Mouse (Mus musculus): ENCODE measurements around the gene Zfp593. TPM values are rescaled to one million over a fixed set of nuclear protein-coding genes. Genes with fewer than 3 reads are reported as not detected.
"Not testable (repeated sequence)": the region's sequence is repeated elsewhere in the genome, so short reads cannot be mapped to it uniquely, and the experiment has no call there.

The Zfp593 gene
- 10 to 100 TPM; 11.3 to 12.5 TPM for total RNA-seq (2021)
- long read RNA-seq, experiment 1, transcript Zfp593-201 (3 exons, 1,994 nt): major isoform, 29 of 37 reads
- long read RNA-seq, experiment 1, partial matches to known transcripts: 1 of 37 reads
- long read RNA-seq, experiment 1, other reads (novel, unspliced or antisense): 7 of 37 reads
- long read RNA-seq, experiment 2, transcript Zfp593-201 (3 exons, 1,994 nt): major isoform, 28 of 33 reads
- long read RNA-seq, experiment 2, partial matches to known transcripts: 1 of 33 reads
- long read RNA-seq, experiment 2, other reads (novel, unspliced or antisense): 4 of 33 reads

DNA sequence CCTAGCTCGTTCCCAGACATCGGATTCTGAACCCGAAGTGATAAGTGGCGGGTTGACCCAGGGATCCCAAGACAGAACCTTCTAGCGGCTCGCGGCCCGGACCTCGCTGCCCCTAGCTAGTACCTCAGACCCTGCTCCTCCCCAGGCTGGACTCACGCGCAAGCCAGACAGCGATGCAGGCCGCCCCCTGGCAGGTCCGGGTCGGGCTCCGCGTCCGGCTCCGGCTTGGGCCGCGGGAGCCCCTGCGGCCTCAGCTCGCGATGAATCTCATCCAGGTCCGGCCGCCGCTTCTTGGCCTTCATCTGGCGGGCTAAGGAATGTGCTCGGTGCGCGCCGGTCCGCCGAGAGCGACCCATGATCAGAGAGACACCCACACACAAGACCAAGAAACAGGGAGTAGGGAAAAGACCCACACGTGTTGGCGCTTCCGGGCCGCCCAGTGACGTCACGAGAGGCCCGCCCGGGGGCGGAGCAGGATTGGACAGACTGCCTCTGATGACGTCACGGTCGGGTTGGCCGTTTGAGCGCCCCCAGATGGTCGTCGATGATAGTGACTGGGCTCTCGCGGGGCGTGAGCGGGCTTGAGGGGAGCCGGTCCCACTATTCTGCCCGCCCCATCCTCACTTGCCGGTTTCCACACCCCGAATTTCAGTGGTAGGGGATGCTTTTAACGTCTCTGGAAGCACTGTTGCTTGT is at the start of gene Zfp593:
Gene Zfp593 (minus strand): TSS at position 445 of the 696 bp plus-strand sequence.
- DNase-seq (ENCODE audit: low spot score in 2 of 2): peak; percentile 87 to 91

DNA sequence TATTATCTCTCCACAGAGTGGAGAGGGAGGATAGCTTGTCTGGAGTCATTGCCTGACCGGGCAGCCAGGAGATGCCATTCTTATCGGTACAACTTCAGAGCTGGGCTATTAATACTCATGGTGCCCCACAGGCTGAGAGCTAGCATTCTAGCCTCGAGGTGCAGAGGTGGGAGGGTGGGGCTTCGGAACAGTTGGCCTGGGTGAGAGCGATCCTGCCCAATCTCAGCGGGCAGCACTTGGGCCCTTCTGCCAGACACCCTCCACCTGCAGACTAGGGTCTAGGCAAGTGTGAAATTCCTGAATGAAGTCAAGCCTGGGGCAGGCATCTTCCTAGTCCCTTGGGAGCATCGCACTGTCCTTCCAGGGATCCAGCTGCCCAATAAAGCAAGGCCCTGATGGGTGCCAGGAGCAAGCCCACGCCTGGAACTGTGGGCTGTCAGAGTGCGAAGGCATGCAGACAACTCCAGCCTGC is 48.3 kb upstream of the Zfp593 start:
- no peak for DNase-seq (ENCODE audit: low spot score in 2 of 2)

DNA sequence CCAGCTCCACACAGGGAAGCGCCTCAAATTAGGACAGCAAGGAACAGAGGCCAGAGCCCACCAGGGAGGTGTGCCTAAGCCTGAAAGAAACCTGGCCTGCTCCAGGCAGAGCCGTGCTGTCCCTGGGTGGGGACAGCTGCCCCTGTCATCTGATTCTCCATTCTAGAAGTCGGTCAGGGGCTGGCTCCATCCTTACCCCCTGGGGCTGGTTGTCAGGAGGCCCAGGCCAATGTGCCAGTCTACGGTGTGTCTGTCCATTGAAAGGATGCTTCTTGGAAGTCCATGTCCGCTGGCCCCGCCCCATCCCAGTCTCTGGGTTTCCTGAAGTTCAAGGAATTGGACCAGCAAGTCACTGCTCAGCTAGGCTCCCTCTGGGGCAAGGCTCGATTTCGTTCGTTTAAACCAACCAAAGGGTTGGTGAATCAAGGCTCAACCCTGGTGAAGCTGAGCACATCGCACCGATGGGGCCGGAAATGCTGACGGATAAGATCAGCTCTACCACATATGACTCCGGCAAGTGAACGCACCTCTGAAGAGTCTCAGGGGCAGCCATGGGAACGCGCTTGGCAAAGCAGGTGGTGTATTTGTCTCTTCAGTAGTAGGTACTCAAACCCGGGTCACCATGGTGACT is 47.8 kb upstream of the Zfp593 start:
- DNase-seq (ENCODE audit: low spot score in 2 of 2): no peak

DNA sequence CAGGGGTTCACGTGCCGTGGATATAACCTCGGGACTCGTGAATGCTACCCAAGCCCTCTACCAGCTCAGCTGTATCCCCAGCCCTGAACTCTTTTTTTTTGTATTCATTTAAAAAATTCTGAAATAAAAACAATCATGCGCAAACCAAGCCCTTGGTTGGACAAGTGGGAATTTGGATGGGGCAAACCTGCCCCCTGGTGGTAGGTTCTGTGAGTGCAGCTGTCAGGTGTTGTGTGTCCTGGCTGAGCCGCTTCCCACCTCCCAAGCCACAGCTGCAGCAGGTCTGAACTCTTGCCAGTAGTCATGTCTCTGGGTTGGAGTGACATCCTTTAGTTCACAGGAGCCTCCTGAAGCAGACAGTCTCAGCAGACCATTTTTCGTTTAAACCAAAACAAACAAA is 46.7 kb upstream of the Zfp593 start:
- peak; percentile 39 to 52 for DNase-seq (ENCODE audit: low spot score in 2 of 2)

DNA sequence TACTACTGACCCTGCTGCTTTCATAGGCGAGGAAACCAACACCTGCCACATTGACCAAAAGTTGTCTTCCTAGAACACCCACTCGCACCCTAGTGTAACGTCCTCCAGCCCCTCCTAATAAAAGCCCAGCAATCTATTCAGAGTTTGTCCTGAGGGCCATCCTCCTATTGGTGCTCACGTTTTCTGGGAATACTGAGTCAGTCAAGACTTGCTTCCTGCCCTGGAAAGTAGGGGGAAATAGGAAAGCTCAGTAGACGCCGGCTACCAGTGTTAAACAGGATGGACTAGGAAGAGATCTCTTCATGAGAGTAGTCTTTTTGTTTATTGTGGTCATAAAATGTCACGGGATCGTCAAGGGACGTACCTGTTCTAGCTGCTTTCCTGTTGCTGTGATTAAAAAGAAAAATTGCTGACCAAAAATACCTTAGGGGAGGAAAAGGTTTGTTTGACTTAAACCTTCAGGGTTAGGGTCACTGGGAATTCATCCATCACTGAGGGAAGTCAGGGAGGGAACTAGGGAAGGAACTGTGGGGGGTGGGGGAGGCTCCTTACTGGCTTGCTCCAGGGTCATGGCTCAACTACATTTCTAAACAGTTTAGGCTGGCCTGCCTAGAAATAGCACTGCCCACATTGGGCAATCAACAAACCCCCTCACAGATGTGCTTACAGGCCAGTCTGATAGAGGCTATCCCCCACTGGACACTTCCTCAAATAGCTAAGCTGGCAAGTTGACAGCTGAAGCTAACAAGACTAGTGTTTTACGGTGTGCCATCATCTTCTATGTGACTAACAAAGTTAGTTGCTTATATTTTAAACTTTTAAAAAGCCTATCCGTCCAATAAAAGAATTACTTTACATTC is 43.2 kb upstream of the Zfp593 start:
- no peak for DNase-seq (ENCODE audit: low spot score in 2 of 2)

DNA sequence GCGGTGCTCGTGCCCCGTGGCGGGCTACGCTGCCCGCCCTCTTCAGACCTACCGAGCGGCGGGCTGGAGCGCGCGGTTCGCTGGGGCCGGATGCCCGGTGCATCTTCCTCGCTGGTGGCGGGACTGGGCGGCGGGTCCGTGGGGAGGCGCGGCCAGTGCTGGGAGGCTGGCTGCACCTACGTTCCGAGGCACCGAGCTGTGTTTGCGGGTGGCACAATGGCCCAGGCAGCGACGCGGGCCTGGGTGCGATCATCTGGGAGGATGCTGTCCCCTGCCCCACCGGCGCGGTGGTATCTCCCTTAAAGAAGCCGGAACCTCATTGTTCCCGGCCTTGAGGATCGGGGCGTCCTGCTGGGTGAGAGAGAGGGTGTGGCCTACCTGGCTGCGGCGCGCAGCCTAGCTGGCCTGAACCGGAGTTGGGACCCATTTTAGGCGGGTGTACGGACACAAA is 42.2 kb upstream of the Zfp593 start, which contains the start of gene Pdik1l:
Gene Pdik1l (minus strand): TSS at position 321 of the 451 bp plus-strand sequence.
- peak; percentile 43 to 50 for DNase-seq (ENCODE audit: low spot score in 2 of 2)

DNA sequence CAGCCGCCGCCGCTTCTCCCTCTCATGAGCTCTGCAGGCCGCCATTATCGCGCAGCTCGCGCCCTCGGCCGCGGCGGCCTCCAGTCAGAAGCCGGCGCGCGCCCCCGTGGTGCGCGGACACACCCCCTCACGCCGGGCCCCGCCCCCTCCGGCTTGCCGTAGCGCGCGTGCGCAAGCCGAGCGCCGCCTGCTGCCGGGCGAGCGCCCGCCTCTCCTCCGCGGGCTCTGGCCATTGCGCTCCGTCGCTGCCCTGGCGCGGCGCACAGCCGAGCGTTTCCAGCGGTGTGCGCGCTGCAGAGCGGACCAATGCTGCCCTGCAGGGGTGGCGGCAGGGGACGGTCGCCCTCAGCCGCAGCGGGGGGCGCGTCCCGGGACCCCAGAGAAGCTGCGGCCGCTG is 41.8 kb upstream of the Zfp593 start:
- DNase-seq (ENCODE audit: low spot score in 2 of 2): peak; percentile 94 to 100

DNA sequence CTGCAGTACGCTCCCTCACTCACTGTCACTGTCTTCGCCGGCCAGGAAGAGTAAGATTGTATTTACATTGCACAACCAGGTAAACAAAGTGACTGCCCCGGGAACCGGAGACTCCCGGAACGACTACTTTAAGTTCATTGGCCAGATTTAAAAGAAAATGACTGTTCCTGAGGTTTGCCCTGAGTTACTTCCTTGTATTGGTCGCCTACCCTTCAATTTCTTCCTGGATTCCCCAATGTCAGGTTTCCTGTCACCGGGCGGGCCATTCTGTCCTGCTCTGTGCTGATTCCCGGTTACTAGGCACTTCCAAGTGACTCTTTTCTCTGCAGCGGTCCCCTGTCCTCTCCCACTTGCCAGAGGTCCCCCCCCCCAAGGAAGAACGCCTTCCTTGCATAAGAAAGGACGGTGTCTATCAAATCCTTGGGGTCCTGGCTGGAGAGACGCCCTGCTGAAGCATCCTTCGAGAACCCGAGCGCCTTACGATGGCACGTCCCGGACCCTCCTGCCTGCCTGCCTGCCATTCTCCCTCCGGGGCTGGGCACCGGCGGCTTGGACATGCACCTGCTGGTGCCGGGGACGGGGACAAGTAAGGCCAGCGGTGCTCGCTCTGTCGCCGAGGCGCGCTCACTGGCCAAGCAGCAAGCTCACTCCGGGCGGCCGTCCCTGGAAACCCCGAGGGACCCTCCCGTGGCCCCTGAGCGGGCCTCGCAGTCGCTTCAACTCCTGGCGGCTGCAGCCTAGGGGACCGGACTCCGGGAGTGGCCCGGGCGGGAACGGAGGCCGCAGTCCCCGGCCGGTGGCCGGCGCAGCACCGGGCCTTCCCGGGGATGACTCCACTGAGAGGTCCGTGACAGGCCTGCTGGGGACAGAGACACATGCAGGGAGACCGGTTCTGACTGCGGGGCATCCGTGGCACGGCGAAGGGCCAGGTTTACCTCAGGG is 41.1 kb upstream of the Zfp593 start:
- peak in 1 of 2 experiments; percentile 12 for DNase-seq (ENCODE audit: low spot score in 2 of 2)

DNA sequence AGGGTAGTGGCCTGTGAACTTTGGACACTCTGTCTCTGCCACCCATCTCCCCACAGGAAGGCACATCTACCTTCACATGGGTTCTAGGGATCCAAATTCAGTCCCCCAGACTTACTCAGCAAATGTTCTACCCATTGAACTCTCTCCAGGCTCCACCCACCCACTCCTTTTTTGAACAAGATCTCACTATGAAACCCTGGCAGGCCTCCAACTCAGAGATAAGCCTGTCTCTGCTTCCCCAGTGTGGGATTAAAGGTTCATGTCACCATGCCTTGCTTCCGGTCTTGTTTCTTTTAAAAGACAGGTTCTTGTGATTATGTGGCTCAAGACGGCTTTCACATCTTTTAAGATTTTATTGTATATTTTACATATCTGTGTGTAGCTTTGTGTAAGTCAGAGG is 39.5 kb upstream of the Zfp593 start:
- DNase-seq (ENCODE audit: low spot score in 2 of 2): no peak

DNA sequence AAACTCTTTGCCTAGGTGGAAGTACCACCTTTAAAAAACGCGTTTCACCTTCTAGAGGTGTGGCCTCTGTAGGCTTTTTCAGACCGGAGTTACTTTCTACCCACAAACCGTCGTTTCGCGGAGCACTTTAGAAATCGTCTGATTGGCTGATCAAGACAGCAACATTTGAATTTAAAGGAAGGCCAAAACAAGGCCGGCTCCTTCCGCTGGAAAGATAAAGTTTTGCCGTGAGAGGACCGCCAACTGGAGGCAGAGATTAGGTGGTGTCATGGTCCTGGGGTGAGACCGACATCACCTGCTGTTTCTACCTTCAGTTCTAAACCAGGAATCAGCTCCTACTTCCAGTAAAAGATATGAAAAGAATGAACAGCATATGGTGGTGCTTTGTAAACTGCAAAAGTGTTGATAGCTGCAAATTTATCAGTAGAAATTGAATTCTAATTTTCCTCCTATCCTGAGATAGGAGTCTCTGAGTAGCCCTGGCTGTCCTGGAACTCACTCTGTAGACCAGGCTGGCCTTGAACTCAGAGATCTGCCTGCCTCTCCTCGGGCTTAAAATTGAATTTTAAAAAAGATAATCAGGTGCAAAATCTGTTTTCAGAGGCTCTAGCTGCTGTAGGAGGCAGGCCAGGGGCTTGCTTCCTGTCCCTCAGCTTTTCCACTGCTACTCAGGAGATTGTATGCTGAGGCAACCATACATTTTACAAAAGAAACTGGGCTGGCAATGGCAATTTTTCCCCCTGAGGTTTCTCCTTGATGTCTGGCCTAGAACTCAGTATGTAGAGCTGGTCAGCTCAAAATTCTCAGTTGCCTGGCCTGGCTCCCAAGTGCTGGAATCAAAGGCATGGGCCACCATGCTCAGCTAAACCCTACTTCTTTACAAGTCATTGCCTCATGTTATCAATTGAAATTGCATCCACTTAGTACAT is 28.3 kb upstream of the Zfp593 start:
- DNase-seq (ENCODE audit: low spot score in 2 of 2): no peak

DNA sequence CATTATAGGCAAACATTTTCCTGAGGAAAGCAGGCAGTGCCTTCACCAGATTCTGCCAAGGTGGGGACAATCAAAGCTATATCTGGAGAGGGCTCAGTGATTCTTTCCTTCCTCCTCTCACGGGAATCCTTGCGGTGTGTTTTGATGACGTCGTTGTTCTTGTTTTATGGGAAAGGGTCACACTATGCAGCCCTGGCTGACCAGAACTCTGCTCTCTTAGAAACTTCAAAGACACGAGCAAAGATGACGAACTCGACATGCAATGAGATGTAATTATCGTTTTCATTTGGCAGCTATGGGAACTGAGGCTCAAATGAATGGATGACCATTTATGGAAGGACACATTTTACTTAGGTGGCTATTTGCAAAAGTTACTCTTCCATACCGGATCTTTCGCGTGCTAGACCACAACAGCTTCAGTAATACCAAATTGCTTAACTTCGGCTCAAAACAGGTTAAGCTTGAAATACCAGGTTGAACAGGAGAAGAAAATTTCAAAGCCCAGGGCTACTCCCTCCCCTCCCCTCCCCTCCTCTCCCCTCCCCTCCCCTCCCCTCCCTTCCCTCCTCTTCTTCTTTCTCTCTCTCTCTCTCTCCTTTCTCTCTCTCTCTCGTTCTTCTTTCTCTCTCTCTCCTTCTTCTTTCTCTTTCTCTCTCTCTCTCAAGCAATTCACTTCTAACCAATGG is 27.5 kb upstream of the Zfp593 start:
- DNase-seq (ENCODE audit: low spot score in 2 of 2): no peak

DNA sequence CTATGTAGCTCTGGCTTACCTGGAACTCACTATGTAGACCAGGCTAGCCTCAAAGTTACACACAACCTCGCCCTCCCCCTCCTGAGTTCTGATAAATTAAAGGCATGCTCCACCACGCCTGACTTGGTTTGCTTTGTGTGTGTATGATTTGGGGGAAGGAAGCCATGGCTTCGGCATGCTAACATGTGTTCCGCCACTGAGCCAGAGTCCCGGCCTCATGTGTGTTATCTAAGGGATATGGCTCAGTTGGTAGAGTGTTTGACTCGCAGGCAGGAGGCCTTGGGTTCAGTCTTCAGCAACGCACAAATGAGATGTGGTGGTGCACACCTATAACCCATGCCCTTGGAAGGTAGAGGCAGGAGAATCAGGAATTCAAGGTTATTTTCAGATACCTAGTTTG is 26.6 kb upstream of the Zfp593 start:
- DNase-seq (ENCODE audit: low spot score in 2 of 2): no peak

DNA sequence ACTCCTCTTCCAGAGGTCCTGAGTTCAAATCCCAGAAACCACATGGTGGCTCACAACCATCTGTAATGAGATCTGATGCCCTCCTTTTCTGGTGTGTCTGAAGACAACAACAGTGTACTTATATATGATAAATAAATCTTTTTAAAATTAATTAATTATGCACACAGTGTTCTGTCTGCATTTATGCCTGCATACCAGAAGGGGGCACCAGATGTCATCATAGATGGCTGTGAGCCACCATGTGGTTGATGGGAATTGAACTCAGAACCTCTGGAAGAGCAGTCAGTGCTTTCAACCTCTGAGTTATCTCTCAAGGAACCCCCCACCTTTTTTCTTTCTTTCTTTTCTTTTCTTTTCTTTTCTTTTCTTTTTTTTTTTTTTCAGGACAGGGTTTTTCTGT is 24.2 kb upstream of the Zfp593 start:
- not testable (repeated sequence) for DNase-seq (ENCODE audit: low spot score in 2 of 2)

DNA sequence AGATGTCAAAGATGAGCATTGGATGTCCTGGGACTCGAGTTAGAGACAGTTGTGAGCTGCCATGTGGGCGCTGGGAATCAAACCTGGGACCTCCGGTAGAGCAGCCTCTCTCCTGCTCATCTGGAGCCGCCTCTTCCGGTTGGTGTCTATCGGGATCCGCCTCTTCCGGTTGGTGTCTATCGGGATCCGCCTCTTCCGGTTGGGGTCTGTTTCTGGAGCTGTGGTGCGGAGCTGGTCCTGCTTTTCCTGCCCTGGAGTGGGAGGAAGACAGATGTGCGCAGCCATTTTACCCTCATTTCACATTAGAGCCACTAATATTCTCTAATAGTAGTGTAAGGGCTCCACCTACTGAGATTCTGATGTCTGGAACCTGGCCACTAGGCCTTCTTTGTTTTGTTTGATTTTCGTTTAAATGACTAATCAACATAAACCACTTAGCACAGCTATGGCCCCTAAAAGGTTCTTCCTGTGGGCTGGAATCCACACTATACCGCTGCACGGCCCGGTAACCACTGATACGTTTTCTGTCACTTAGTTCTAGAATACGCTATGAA is 22.8 kb upstream of the Zfp593 start:
- no peak for DNase-seq (ENCODE audit: low spot score in 2 of 2)

DNA sequence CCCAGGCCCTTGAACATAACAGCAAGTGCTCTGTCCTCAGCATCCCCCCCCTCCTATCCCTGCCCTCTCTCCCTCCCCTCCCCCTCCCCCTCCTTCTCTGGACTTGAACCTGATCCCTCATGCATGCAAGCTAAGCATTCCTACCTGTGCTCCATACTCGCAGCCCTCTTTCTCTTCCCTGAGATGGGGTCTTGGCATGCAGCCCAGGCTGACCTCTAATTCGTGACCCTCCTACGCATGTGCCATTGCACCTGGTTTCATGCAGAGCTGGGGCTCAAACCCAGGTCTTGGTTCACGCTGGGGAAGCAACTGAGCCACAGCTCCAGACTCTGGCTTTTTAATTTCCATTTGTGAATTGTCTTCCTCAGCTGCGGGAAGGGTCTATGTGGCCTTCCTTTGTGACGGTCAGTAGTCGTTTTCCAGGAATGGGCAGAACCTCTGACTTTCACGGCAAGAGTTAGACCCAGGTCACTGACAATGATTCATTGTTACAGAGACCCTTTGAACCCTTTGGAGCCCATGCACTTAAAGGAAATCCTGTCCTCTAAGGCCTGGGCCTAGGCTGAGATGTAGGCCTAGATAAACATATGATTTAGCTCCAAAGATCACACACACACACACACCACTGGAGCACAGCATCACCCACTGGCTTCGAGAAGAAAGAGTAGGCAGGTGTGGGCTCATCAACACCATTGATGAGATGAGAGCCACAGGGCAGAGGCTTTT is 20.6 kb upstream of the Zfp593 start:
- no peak for DNase-seq (ENCODE audit: low spot score in 2 of 2)

DNA sequence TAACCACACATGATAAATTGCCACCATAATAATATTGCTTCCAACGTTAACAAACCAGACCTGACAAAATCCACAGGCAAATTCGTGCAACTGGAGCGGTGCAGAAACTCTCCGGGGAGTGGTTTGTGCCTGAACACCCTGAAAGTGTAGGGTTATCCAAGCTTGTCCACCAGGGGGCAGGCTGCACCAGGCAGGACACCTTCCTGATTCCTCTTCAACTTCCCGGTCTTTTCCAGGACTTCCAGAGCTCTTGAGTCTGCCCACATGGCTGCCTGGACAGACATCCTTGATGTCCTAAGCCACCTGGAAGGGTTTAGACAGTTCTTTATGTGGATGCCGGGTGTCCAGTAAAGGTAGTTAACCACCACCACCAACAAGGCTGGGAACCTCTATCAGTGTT is 17.8 kb upstream of the Zfp593 start:
- peak in 1 of 2 experiments; percentile 50 for DNase-seq (ENCODE audit: low spot score in 2 of 2)

DNA sequence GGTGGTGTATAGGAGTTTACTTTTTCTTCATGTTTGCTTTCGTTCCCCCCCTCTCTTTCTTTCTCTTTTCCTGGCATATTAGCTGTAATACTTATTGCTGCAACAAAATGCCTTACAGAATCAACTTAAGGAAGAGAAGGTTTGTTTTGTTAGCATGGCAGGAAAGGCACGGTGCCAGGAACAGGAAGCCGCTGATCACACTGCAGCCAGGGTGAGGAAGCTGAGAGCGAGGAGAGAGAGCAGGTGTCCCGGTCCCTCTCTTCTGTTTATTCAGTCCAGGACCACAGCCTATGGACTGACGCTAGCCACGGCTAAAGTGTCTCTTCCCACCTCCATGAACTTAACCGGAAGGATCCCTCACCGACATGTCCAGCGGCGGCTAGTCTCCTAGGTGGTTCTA is 13.0 kb upstream of the Zfp593 start:
- DNase-seq (ENCODE audit: low spot score in 2 of 2): no peak

Data from adrenal gland, postnatal 4 days (tissue).